ENCODE assay signal across 11 mouse cellular contexts in the genomic region with DNA sequence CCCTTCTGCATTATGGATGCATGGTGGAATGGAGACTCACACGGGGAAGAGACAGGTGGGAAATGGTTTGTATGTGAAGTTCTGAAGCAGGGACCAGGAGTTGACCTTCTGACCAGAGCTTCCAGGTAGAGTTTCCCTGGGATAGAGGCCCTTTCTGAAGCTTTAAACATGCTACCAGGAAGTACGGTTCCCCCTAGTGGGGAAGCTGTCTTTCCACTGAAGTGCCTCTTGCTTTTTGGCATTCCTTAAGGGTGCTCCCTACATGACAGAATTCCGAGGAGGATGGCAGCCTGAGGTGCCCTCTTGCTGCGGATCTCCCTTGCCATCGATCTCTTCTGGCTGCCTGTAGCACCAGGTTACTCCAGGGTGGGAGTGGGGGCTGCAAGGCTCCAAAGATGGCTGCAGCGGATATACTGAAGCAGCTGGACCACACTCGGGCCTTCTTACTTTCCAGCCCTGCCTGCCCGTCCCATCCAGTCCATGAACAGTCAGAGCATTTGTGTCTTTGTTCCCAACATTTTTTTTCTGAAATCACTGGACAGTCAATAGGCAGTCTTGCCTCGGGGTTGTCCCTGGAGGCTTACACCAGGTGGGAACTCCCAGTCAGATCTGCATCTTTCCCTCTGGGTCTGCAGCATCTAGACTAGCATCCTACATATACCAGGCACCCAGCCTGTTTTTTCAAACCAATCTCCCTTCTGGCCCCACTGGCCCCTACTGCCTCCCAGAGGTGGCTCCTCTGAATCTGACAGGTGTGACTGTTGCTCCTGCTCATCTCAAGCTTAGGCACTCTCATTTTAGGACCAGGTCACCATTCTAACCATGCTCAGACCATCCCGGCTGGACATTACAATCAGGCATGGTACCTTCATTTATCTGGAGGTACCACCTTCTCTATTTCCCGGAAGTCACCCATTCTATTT. TPM values are rescaled to one million over a fixed set of nuclear protein-coding genes. Genes with fewer than 3 reads are reported as not detected.
DNase-seq lines count a peak whose midpoint lies in the region; ATAC-seq and TF ChIP-seq lines count a peak whose summit lies in the region.
"Had no signal": no experiment of that assay in that cellular context is flagged by ENCODE, and none has a peak within 500 bp of the region (broad histone marks: within the 10 kb centered on the region; RNA-seq: fewer than 3 reads in every experiment).

No protein-coding gene starts in this region.

- no peak for TF ChIP-seq EP300 in MEL (IDR thresholded peaks at IDR 0.05; ENCODE audit: low read depth in 1 of 2, low read length in 2 of 2)

- H3K36me3 ChIP-seq in MEL (ENCODE audit: control insufficient read depth in 1 of 2, insufficient read depth in 2 of 2, low read length in 2 of 2) = no peaks in the 10 kb centered on the region

- TF ChIP-seq RAD21 in MEL (IDR thresholded peaks at IDR 0.05; ENCODE audit: low read depth, low read length) = peak; percentile 7

- peak; percentile 84 for ATAC-seq in frontal cortex, adult (ENCODE audit: low TSS enrichment)

- DNase-seq in frontal cortex, postnatal 25 days (ENCODE audit: low spot score in 2 of 2) = no peak
- DNase-seq in left cerebral cortex, postnatal 14 days (ENCODE audit: low spot score in 2 of 2) = peak; percentile 54 to 57
- DNase-seq in left cerebral cortex, postnatal 10 days (ENCODE audit: extremely low spot score in 1 of 2, low spot score in 2 of 2) = no peak
- DNase-seq in MEL (ENCODE audit: low read depth, low spot score) = no peak
- DNase-seq in heart, postnatal 4 days = peak; percentile 24
- no peak for DNase-seq in spleen, adult 18-20 months
- no peak for DNase-seq in testis, postnatal 10 days (ENCODE audit: low spot score)
- DNase-seq: gastrocnemius, postnatal 25 days had no signal

- peak in 2 of 3 experiments; percentile 10 to 42; a peak in 2 of 6 replicates for TF ChIP-seq CTCF in MEL (IDR thresholded peaks at IDR 0.05 in 2 of 3, conservative IDR thresholded peaks at IDR 0.05 in 1 of 3; ENCODE audit: control insufficient read depth in 1 of 3, insufficient read depth in 1 of 3, low read depth in 2 of 3, low read length in 3 of 3, poor library complexity in 1 of 3, severe bottlenecking in 1 of 3)

- intact Hi-C loops in left cerebral cortex, postnatal 14 days (cut with DNase I) = loop anchor here (2.0 kb wide), 1 partner anchor 100 kb away; no protein-coding TSS in a partner anchor
- intact Hi-C loops in left cerebral cortex, postnatal 10 days (cut with DNase I) = loop anchor here (5.0 kb wide), 1 partner anchor 97 kb away; no protein-coding TSS in a partner anchor

- H3K9ac ChIP-seq in MEL (ENCODE audit: control insufficient read depth, low read depth, low read length, poor library complexity, severe bottlenecking) = no peak overlapping the region

- no peaks in the 10 kb centered on the region for H3K79me2 ChIP-seq in MEL (ENCODE audit: control insufficient read depth, insufficient read depth, low read length, poor library complexity)

- TF ChIP-seq POLR2A in MEL (IDR thresholded peaks at IDR 0.05; ENCODE audit: control insufficient read depth in 1 of 2, insufficient read depth in 1 of 2, low read depth in 1 of 2, low read length in 2 of 2, poor library complexity in 1 of 2) = no peak

- H3K4me1 ChIP-seq in MEL (ENCODE audit: control insufficient read depth in 1 of 2, insufficient read depth in 2 of 2, low read length in 2 of 2) = no peaks in the 10 kb centered on the region

- H3K9me3 ChIP-seq in MEL (replicated peaks; ENCODE audit: insufficient read depth, low read length) = no peaks in the 10 kb centered on the region

- peaks cover 0 to 2% of the 10 kb centered on the region in 2 experiments; a peak in 1 of 4 replicates for H3K27me3 ChIP-seq in MEL (ENCODE audit: control insufficient read depth in 1 of 2, insufficient read depth in 2 of 2, low read length in 2 of 2)

- H3K4me3 ChIP-seq in MEL (ENCODE audit: control insufficient read depth in 1 of 2, insufficient read depth in 1 of 2, low read depth in 2 of 2, low read length in 2 of 2) = no peak overlapping the region

- no peak overlapping the region for H3K27ac ChIP-seq in MEL (ENCODE audit: control insufficient read depth, low read depth, low read length)
- H3K27ac ChIP-seq: macrophage had no signal

TF ChIP-seq in MEL, 35 proteins besides CTCF, POLR2A, EP300 and RAD21:
- no peak for TF ChIP-seq MXI1 (IDR thresholded peaks at IDR 0.05; ENCODE audit: low read depth, low read length)
- TF ChIP-seq NELFE (IDR thresholded peaks at IDR 0.05; ENCODE audit: low read depth, low read length) = no peak
- peak; percentile 44 for TF ChIP-seq SMC3 (IDR thresholded peaks at IDR 0.05; ENCODE audit: low read depth, low read length)
- TF ChIP-seq JUND (IDR thresholded peaks at IDR 0.05; ENCODE audit: low read depth, low read length) = no peak
- TF ChIP-seq MAX (IDR thresholded peaks at IDR 0.05; ENCODE audit: low read length) = no peak

RNA-seq across cellular contexts. Expression of a gene that starts 2.2 kb away (rescaled TPM):
- total RNA-seq in left cerebral cortex, postnatal 14 days (2021) = 1 to 10 TPM; 1.8 to 2.7 TPM
- total RNA-seq in left cerebral cortex, postnatal 10 days (2021) = 1 to 10 TPM; 2.0 to 2.2 TPM
- total RNA-seq in MEL (2012; rRNA removed) = not detected in 2 replicates
- polyA plus RNA-seq in MEL (2012; ENCODE audit: insufficient read depth in 1 of 2, insufficient read length in 2 of 2, low read depth in 1 of 2, low replicate concordance in 2 of 2, missing spikeins in 1 of 2) = not detected
- 1 to 10 TPM; 2.3 to 2.4 TPM for total RNA-seq in heart, postnatal 4 days (2021)
- polyA plus RNA-seq: macrophage; small intestine, adult 2 months had no signal

RNA-seq across cellular contexts. Expression of a gene that starts 59.4 kb away (rescaled TPM):
- 100 to 1,000 TPM; 138 TPM for total RNA-seq in left cerebral cortex, postnatal 14 days (2021)
- total RNA-seq in left cerebral cortex, postnatal 10 days (2021) = 100 to 1,000 TPM; 141 to 142 TPM
- total RNA-seq in MEL (2012; rRNA removed) = 114 and 118 TPM in 2 replicates
- polyA plus RNA-seq in MEL (2012; ENCODE audit: insufficient read depth in 1 of 2, insufficient read length in 2 of 2, low read depth in 1 of 2, low replicate concordance in 2 of 2, missing spikeins in 1 of 2) = 100 to 1,000 TPM in 1 of 2 experiments, 10 to 100 TPM in 1; 34.3 to 103 TPM
- total RNA-seq in heart, postnatal 4 days (2021) = 100 to 1,000 TPM; 119 TPM

Comparison
In these comparisons a context has a peak if more than half of its experiments do, and no peak if none do; other contexts are left out.
1. DNase-seq: peak in left cerebral cortex, postnatal 14 days (2 of 2) and heart, postnatal 4 days (single experiment); none in frontal cortex, postnatal 25 days (0 of 2), left cerebral cortex, postnatal 10 days (0 of 2), MEL (single experiment), spleen, adult 18-20 months (0 of 2) and testis, postnatal 10 days (single experiment).